Mouse (Mus musculus): Measurements from ENCODE around the gene Hif3a. TPM values are rescaled to one million over a fixed set of nuclear protein-coding genes. Genes with fewer than 3 reads are reported as not detected.
A peak's percentile ranks its signal among the peaks of the same experiment; 100 is the strongest.

The Hif3a gene
- polyA plus RNA-seq, 1 experiment from 2014 or later, result 1.5 TPM

GRCm38 (mm10) chr7:17024814-17025504, 37.3 kb downstream of the Hif3a start:
- DNase-seq (ENCODE audit: low spot score), result peak; percentile 60

GRCm38 (mm10) chr7:17024141-17024540, 38.1 kb downstream of the Hif3a start:
- no peak for DNase-seq (ENCODE audit: low spot score)

GRCm38 (mm10) chr7:17023701-17024100, 38.5 kb downstream of the Hif3a start:
- no peak for DNase-seq (ENCODE audit: low spot score)

DNA sequence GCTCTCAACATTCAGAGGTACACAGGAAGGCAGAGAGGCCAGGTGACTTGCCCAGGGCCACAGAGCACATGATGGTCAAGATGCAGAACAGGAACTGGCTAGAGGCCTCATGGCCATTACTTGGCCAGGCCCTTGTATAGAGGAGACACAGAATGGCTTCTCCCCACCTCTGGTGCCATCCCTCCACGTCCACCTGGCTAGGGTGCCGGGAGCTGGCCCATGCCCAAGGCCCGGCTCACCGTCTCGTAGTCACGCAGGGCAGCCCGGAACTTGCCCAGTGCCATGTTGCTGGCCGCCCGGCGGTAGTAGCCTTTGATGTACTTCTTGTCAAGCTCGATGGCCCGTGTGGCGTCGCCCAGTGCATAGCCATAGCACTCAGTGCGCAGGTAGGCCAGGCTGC, 40.1 kb downstream of the Hif3a start:
- DNase-seq (ENCODE audit: low spot score), result no peak

DNA sequence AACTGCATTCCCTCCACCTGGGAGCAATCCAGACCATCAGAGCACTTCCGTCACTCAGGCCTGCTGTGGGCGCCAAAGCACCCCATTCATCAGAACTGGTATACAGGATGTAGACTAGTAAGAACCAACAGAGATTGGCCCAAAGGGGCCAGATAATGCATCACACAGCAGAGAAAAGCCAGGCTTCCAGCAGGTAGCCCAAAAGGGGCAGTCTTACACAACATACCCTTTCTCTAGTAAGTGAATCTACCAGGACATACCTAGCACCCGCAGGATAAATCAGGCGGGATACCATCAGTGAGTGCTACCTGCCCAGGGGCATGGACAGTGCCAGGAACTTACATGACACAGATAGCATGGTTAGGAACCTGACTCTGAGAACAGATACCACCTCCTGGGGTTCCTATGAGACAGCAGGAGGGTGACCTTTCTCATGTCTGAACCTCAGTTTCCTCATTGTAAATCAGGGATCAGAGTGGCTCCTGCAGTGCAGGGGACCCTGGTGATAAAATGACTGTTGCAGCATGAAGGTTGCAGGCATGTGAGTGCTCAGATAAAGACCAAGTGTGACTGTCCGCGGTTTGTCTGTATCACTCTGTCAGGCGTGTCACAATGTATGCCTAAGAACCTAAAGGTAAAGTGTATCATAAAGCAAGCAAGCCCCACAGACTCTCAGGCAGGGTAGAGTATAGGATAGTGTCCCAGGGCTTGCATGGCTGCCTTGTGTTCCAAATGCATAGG, 42.6 kb downstream of the Hif3a start:
- DNase-seq (ENCODE audit: low spot score), result no peak

- DNase-seq (ENCODE audit: low spot score), result no peak
These were observed 44.3 kb downstream of the Hif3a start for GRCm38 (mm10) chr7:17017921-17018320.

GRCm38 (mm10) chr7:17017036-17017435, 45.2 kb downstream of the Hif3a start:
- no peak for DNase-seq (ENCODE audit: low spot score)

DNA sequence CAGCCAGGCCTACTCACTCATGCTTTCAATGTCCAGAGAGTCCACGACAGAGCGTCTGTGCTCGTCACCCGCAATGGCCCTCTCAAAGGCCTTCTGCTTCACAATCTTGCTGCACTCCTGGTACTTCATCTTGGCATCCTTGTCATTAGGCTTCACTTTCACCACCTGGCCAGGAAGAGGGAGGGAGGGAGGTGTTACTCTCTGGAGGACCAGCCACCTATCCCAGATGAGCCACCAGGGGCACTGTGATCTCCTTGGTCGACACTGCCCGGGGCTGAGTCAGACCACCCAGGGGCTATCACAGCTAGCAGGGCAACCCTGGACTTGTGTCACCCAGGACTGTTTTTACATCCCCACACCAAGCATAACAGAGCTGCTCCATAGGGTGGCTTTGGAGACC, 46.8 kb downstream of the Hif3a start:
- DNase-seq (ENCODE audit: low spot score), result no peak

- DNase-seq (ENCODE audit: low spot score), result no peak
These were observed 50.2 kb downstream of the Hif3a start for GRCm38 (mm10) chr7:17011909-17012590.

GRCm38 (mm10) chr7:17010010-17010347, 52.2 kb downstream of the Hif3a start:
- no peak for DNase-seq (ENCODE audit: low spot score)

DNA sequence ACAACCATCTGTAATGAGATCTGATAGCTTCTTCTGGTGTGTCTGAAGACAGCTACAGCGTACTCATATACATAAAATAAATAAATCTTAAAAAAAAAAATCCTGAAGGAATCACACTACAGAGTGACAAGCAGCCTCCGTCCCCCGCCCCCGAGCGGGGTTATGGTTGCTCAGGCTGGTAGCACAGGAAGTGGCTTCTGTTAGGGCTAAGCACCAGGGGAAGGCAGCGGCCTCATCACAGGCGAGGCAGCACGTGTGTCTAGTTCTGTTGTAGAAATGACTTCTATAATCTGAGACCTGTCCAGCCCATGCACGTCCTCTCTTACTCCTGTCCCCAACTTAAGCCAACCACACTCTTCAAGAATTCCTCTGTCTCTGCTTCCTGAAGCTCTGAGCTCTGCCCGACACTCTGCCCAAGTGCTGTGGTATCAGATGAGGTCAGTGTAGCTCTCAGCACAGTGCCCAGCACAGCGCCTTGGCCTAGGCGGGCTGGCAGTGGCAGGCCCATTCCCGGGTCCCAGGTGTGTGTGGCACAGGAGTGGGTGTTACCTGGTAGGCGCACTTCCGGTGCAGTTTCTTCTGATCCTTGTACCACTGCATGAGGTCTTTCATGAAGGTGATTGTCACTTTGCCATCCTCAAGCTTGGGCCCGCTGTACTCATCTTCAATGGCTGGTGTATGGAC, 52.8 kb downstream of the Hif3a start:
- peak; percentile 66 for DNase-seq (ENCODE audit: low spot score)

- DNase-seq (ENCODE audit: low spot score), result peak; percentile 72
These were observed 54.9 kb downstream of the Hif3a start for GRCm38 (mm10) chr7:17007300-17007699.

GRCm38 (mm10) chr7:17004716-17005115, 57.5 kb downstream of the Hif3a start:
- no peak for DNase-seq (ENCODE audit: low spot score)

- no peak for DNase-seq (ENCODE audit: low spot score)
These were observed 58.8 kb downstream of the Hif3a start for GRCm38 (mm10) chr7:17003230-17003960.

GRCm38 (mm10) chr7:17002375-17003195, 59.6 kb downstream of the Hif3a start:
- peak; percentile 91 for DNase-seq (ENCODE audit: low spot score)

DNA sequence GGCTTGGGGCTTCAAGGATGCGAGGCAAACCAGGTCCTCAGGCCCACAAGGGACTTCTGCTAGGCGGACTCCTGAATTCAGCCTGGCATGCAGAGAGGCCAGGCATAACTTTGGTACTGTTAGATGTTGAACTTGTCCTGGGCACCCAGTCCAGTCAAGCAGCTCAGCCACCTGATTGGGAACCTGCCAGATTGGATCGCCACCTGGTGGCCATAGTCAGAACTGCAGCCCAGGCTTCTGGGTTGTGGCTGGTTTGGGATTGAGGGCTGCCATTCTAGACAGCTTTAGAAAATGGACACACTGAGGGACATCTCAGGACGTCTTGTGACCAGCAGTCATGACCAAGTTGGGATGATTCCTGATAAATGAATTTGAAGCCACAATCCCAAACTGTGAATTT, 62.6 kb downstream of the Hif3a start:
- peak; percentile 79 for DNase-seq (ENCODE audit: low spot score)

- no peak for DNase-seq (ENCODE audit: low spot score)
These were observed 63.0 kb downstream of the Hif3a start for GRCm38 (mm10) chr7:16999233-16999632.

DNA sequence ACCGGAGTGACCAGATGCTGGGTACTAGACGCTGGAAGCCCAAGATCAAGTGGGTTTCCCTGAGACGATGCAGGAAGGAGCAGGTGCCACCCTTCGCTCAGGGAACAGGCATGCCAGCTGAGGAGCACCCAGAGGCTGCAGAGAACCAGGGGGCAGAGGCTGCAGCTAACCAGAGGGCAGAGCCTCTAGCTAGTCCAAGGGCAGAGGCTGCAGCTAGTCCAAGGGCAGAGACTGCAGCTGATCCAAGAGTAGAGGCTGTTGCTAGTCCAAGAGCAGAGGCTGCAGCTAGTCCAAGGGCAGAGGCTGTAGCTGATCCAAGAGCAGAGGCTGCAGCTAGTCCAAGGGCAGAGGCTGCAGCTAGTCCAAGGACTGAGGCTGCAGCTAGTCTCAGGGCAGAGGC, 66.9 kb downstream of the Hif3a start:
- no peak for DNase-seq (ENCODE audit: low spot score)

- DNase-seq (ENCODE audit: low spot score), result no peak
These were observed 67.8 kb downstream of the Hif3a start for GRCm38 (mm10) chr7:16994400-16994799.

DNA sequence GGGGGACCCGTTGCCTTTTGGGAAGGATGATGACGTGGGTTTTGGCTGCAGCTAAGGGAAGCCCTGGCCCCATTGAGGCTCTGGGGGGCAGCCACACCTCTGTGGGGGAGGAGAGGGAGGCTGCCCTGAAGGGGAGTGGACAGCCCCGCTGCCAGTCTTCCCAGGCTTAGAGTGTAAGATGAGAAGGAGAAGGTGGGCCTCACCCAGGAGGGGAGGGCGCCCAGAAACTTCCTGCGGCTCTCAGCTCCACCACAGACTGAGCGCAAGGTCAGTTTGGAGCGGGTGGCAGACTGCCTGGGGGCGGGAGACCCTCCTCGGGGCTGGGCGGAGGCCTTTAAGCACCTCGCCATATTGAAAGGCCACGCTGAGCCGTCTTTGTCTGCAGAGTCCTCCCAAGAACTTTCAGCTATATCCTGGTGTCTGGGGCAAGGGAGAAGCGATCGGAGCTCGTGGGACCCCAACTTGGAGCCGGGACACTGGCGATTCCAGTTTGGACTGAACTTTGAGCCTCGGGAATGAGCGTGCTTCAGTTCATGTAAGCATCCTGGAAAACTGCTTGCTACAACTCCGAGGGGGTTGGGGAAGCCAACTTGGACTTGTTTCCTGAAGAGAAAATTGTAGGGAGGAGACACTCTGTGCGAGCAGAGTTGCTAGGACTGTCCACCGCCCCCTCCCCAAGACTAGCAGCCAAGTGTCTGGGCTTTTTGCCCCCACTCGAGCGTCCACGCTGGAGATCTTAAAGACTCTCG, 68.4 kb downstream of the Hif3a start:
- DNase-seq (ENCODE audit: low spot score), result no peak
